ENCODE assay signal across 23 mouse cellular contexts in genomic region chr4:148460656-148461284, GRCm38 (mm10). TPM values are rescaled to one million over a fixed set of nuclear protein-coding genes. Genes with fewer than 3 reads are reported as not detected.
DNase-seq lines count a peak whose midpoint lies in the region; ATAC-seq lines count a peak whose summit lies in the region.
"Had no signal": no experiment of that assay in that cellular context is flagged by ENCODE, and none has a peak within 500 bp of the region (broad histone marks: within the 10 kb centered on the region; RNA-seq: fewer than 3 reads in every experiment).

No protein-coding gene starts in this region.

- H3K4me2 ChIP-seq in forebrain, embryonic 11.5 days (ENCODE audit: low read depth, low read length, severe bottlenecking): no peak overlapping the region
- no peak overlapping the region for H3K4me2 ChIP-seq in forebrain, embryonic 16.5 days (ENCODE audit: low read length)
- H3K4me2 ChIP-seq in midbrain, embryonic 15.5 days: no peak overlapping the region
- H3K4me2 ChIP-seq: embryonic facial prominence, embryonic 15.5 days; lung, embryonic 14.5 days; stomach, embryonic 15.5 days had no signal

- ATAC-seq in forebrain, embryonic 11.5 days (replicated peaks; ENCODE audit: low FRiP score): 0 out of 2 replicates have a peak, but pooled peaks have one; percentile 10
- peak; percentile 77 for ATAC-seq in forebrain, embryonic 16.5 days
- peak; percentile 71 for ATAC-seq in midbrain, embryonic 15.5 days (replicated peaks)
- ATAC-seq: intestine, postnatal 0 days had no signal

- H3K27me3 ChIP-seq in forebrain, embryonic 11.5 days (ENCODE audit: control insufficient read depth, insufficient read depth, low read length): no peaks in the 10 kb centered on the region
- H3K27me3 ChIP-seq in forebrain, embryonic 16.5 days (replicated peaks; ENCODE audit: control insufficient read depth, insufficient read depth, low read length): no peaks in the 10 kb centered on the region
- no peaks in the 10 kb centered on the region for H3K27me3 ChIP-seq in midbrain, embryonic 15.5 days (replicated peaks)
- H3K27me3 ChIP-seq: embryonic facial prominence, embryonic 15.5 days; stomach, embryonic 15.5 days had no signal

- H3K36me3 ChIP-seq in forebrain, embryonic 11.5 days (ENCODE audit: control insufficient read depth, insufficient read depth, low read length): peaks cover 6% of the 10 kb centered on the region
- H3K36me3 ChIP-seq in forebrain, embryonic 16.5 days (ENCODE audit: control insufficient read depth, insufficient read depth): peaks cover 63% of the 10 kb centered on the region
- H3K36me3 ChIP-seq in midbrain, embryonic 15.5 days (replicated peaks): peaks cover 76% of the 10 kb centered on the region

- peak; percentile 27 to 40 for DNase-seq in layer of hippocampus, postnatal 14 days (ENCODE audit: low spot score in 2 of 2)
- DNase-seq in layer of hippocampus, adult 8-10 months (ENCODE audit: low spot score in 2 of 2): no peak
- no peak for DNase-seq in forebrain, embryonic 11.5 days (ENCODE audit: low spot score)
- DNase-seq in thymus, postnatal 25 days: no peak
- no peak for DNase-seq in thymus, postnatal 36 days
- DNase-seq in kidney, adult 9 months: no peak
- DNase-seq: adrenal gland, postnatal 14 days; cerebellum, adult 9-10 months; heart, adult 18-20 months; heart, postnatal 4 days; kidney, postnatal 14 days; layer of hippocampus, postnatal 36 days; lung, embryonic 14.5 days; retina, postnatal 1 day; spleen, adult 18-20 months; thymus, adult 2 months had no signal

- H3K9me3 ChIP-seq in forebrain, embryonic 11.5 days (ENCODE audit: control insufficient read depth, low read length): no peaks in the 10 kb centered on the region
- no peaks in the 10 kb centered on the region for H3K9me3 ChIP-seq in forebrain, embryonic 16.5 days (ENCODE audit: control insufficient read depth, low read length)
- no peaks in the 10 kb centered on the region for H3K9me3 ChIP-seq in midbrain, embryonic 15.5 days
- H3K9me3 ChIP-seq: embryonic facial prominence, embryonic 15.5 days; stomach, embryonic 15.5 days had no signal

- no peak overlapping the region for H3K4me3 ChIP-seq in forebrain, embryonic 11.5 days (ENCODE audit: low read depth, low read length)
- no peak overlapping the region for H3K4me3 ChIP-seq in forebrain, embryonic 16.5 days (replicated peaks; ENCODE audit: low read length)
- H3K4me3 ChIP-seq in midbrain, embryonic 15.5 days: no peak overlapping the region
- H3K4me3 ChIP-seq: embryonic facial prominence, embryonic 15.5 days; stomach, embryonic 15.5 days had no signal

- no peak overlapping the region for H3K9ac ChIP-seq in forebrain, embryonic 11.5 days (ENCODE audit: low read length)
- no peak overlapping the region for H3K9ac ChIP-seq in forebrain, embryonic 16.5 days (replicated peaks; ENCODE audit: low read depth, low read length)
- no peak overlapping the region for H3K9ac ChIP-seq in midbrain, embryonic 15.5 days
- H3K9ac ChIP-seq: embryonic facial prominence, embryonic 15.5 days; lung, embryonic 14.5 days; stomach, embryonic 15.5 days had no signal

- 63% methylated on average over 12 of the region's 12 CpGs for WGBS in forebrain, embryonic 11.5 days
- 32% methylated on average over 12 of the region's 12 CpGs for WGBS in forebrain, embryonic 16.5 days
- 49% methylated on average over 12 of the region's 12 CpGs for WGBS in midbrain, embryonic 15.5 days

- H3K27ac ChIP-seq in forebrain, embryonic 11.5 days (ENCODE audit: low read depth, low read length): no peak overlapping the region
- peak overlapping the region; percentile 59 for H3K27ac ChIP-seq in forebrain, embryonic 16.5 days (ENCODE audit: low read length)
- 0 out of 2 replicates have a peak overlapping the region, but pooled peaks have one; percentile 7 for H3K27ac ChIP-seq in midbrain, embryonic 15.5 days
- H3K27ac ChIP-seq: embryonic facial prominence, embryonic 15.5 days; macrophage; stomach, embryonic 15.5 days had no signal

- H3K4me1 ChIP-seq in forebrain, embryonic 11.5 days (replicated peaks; ENCODE audit: control insufficient read depth, insufficient read depth, low read length): no peaks in the 10 kb centered on the region
- peaks cover 7% of the 10 kb centered on the region for H3K4me1 ChIP-seq in forebrain, embryonic 16.5 days (replicated peaks; ENCODE audit: control insufficient read depth, insufficient read depth, low read length)
- H3K4me1 ChIP-seq in midbrain, embryonic 15.5 days: no peaks in the 10 kb centered on the region
- H3K4me1 ChIP-seq: embryonic facial prominence, embryonic 15.5 days; stomach, embryonic 15.5 days had no signal

RNA-seq across cellular contexts. Expression of gene Mtor, which starts 12.4 kb away (rescaled TPM):
- total RNA-seq in layer of hippocampus, postnatal 14 days (2021): 10 to 100 TPM; 80.2 to 80.7 TPM
- total RNA-seq in layer of hippocampus, adult 8-10 months (2022): 10 to 100 TPM; 84.8 to 92.8 (median 86.8) TPM
- 30.6 and 37.6 TPM in 2 replicates for polyA plus RNA-seq in forebrain, embryonic 11.5 days (2014; fragmentation: Nextera tagmentation; extraction: Ambion mirVana)
- polyA plus RNA-seq in forebrain, embryonic 16.5 days (2015; fragmentation: Nextera tagmentation; extraction: Ambion mirVana): 23.1 and 24.2 TPM in 2 replicates
- polyA plus RNA-seq in midbrain, embryonic 15.5 days (2015; fragmentation: Nextera tagmentation; extraction: Ambion mirVana): 22.8 and 23.8 TPM in 2 replicates

RNA-seq across cellular contexts. Expression of gene Ubiad1, which starts 16.2 kb away (rescaled TPM):
- 1 to 10 TPM; 8.9 to 9.1 TPM for total RNA-seq in layer of hippocampus, postnatal 14 days (2021)
- total RNA-seq in layer of hippocampus, adult 8-10 months (2022): 1 to 10 TPM; 7.9 to 8.5 (median 8.2) TPM
- 17.0 and 19.6 TPM in 2 replicates for polyA plus RNA-seq in forebrain, embryonic 11.5 days (2014; fragmentation: Nextera tagmentation; extraction: Ambion mirVana)
- polyA plus RNA-seq in forebrain, embryonic 16.5 days (2015; fragmentation: Nextera tagmentation; extraction: Ambion mirVana): 19.4 and 20.4 TPM in 2 replicates
- 22.1 and 23.3 TPM in 2 replicates for polyA plus RNA-seq in midbrain, embryonic 15.5 days (2015; fragmentation: Nextera tagmentation; extraction: Ambion mirVana)

RNA-seq across cellular contexts. Expression of gene Angptl7, which starts 39.5 kb away (rescaled TPM):
- total RNA-seq in layer of hippocampus, postnatal 14 days (2021): under 1 TPM; 0.29 to 0.30 TPM
- total RNA-seq in layer of hippocampus, adult 8-10 months (2022): 1 to 10 TPM in 2 of 4 experiments, under 1 TPM in 1, not detected in 1; 0.33 to 1.2 (median 1.0) TPM
- 0.20 and 0.47 TPM in 2 replicates for polyA plus RNA-seq in forebrain, embryonic 11.5 days (2014; fragmentation: Nextera tagmentation; extraction: Ambion mirVana)
- 0.29 and 0.32 TPM in 2 replicates for polyA plus RNA-seq in forebrain, embryonic 16.5 days (2015; fragmentation: Nextera tagmentation; extraction: Ambion mirVana)
- polyA plus RNA-seq in midbrain, embryonic 15.5 days (2015; fragmentation: Nextera tagmentation; extraction: Ambion mirVana): 0.36 and 0.45 TPM in 2 replicates
- total RNA-seq: monocyte, adult 5-6 weeks had no signal

Comparison
In these comparisons a context has a peak if more than half of its experiments do, and no peak if none do; other contexts are left out.
1. DNase-seq: peak in layer of hippocampus, postnatal 14 days (2 of 2); none in layer of hippocampus, adult 8-10 months (0 of 2), forebrain, embryonic 11.5 days (single experiment), thymus, postnatal 25 days (single experiment), thymus, postnatal 36 days (0 of 2) and kidney, adult 9 months (single experiment).
2. ATAC-seq: peak in every context shown above with its lines; median percentile 77 in forebrain, embryonic 16.5 days; 71 in midbrain, embryonic 15.5 days; 10 in forebrain, embryonic 11.5 days.